Mouse (Mus musculus) liver, embryonic 12.5 days (tissue): ENCODE measurements at regions not wholly inside any gene's neighbourhood (a gene's known extent, or its start where the extent isn't known, plus 50 kb on each side); places are given as distances from the start of the nearest gene placed in this dataset.
"Not testable (repeated sequence)": the region's sequence is repeated elsewhere in the genome, so short reads cannot be mapped to it uniquely, and the experiment has no call there.

Experiments used
- ATAC-seq: fragments of 200-750 bp; cut with Nextera tagmentation; 2 replicates; pipeline ENCODE4 v1.8.0; 2017; ENCODE audit warnings: moderate number of reproducible peaks, mild to moderate bottlenecking, moderate library complexity
- H3K27ac ChIP-seq: fragments of 300-500 bp; sonication (generic); 2 replicates; pipeline ENCODE4 v1.5.1; 2016; ENCODE audit warnings: mild to moderate bottlenecking
- H3K27me3 ChIP-seq: fragments of 300-500 bp; sonication (generic); replicated peaks from 2 replicates; pipeline ENCODE4 v1.6.1; 2016; ENCODE audit warnings: mild to moderate bottlenecking, moderate library complexity
- H3K36me3 ChIP-seq: fragments of 300-500 bp; sonication (generic); 2 replicates; pipeline ENCODE4 v1.6.1; 2016; ENCODE audit warnings: mild to moderate bottlenecking, moderate library complexity
- H3K4me1 ChIP-seq: fragments of 300-500 bp; sonication (generic); 2 replicates; pipeline ENCODE4 v1.6.1; 2016
- H3K4me2 ChIP-seq: fragments of 300-500 bp; sonication (generic); 2 replicates; pipeline ENCODE4 v1.6.1; 2016; ENCODE audit warnings: mild to moderate bottlenecking, moderate library complexity
- H3K4me3 ChIP-seq: fragments of 300-500 bp; sonication (generic); 2 replicates; pipeline ENCODE4 v1.5.1; 2016; ENCODE audit warnings: mild to moderate bottlenecking, moderate library complexity
- H3K9ac ChIP-seq: fragments of 300-500 bp; sonication (generic); 2 replicates; pipeline ENCODE4 v1.6.1; 2016; ENCODE audit warnings: mild to moderate bottlenecking, moderate library complexity
- H3K9me3 ChIP-seq: fragments of 300-500 bp; sonication (generic); replicated peaks from 2 replicates; pipeline ENCODE4 v1.6.1; 2016; ENCODE audit warnings: mild to moderate bottlenecking, moderate library complexity
- WGBS: fragments of 180-500 bp; shearing (Covaris S2); methylation state at CpG from one replicate; pipeline ENCODE4 v1.1.7; 2016; ENCODE audit not compliant: insufficient replicate concordance; 5-methylcytosine and 5-hydroxymethylcytosine counted together

DNA sequence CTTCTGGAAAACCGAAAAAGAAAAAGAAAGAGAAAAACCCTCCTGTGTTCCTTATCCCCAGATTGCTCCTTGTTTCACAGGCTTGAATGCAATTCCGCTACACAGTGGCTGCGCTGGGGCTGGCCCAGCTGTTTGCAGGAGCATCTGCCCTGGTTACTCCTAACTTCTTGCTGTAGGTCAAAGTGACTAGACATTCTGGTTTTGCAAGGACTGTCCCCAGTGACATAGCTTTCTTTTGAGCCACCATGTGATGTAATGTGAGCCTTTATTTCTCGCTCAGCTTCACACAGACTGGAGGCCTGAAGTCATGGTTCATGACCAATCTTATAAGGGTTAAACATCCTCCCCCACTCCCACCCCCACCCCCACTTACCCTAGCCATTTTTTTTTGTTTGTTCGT, 222.8 kb downstream of the Pten start:
- 68% methylated on average over 5 of the region's 5 CpGs for WGBS
- Histone ChIP-seq H3K9me3 (no peaks in the 10 kb centered on the region), H3K9ac (no peak overlapping the region), H3K4me2 (no peak overlapping the region), H3K4me1 (no peaks in the 10 kb centered on the region), H3K36me3 (no peaks in the 10 kb centered on the region), H3K4me3 (no peak overlapping the region), H3K27ac (no peak overlapping the region), H3K27me3 (no peaks in the 10 kb centered on the region)
- ATAC-seq: no peak

DNA sequence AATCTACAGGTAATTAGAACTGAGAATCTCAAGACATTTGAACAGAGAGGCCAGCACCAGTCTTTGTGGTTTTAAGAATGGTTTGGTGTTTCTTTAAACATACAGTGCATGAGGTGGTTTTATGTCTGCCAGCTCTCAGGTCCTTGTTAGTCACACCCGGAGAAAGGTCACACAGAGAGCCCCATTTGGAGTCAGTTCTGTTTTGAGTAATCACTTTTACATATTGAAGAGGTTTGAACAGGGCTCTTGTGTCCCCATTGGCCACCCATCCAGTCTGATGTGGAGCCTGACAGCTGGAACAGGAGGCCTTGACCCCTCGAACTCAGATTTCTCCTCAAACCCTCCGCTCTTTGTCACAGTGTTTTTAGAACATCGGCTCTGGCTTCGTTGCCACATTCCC, 231.4 kb downstream of the Pten start:
- Histone ChIP-seq H3K9me3 (no peaks in the 10 kb centered on the region), H3K4me3 (no peak overlapping the region), H3K27ac (no peak overlapping the region), H3K27me3 (no peaks in the 10 kb centered on the region), H3K4me1 (no peaks in the 10 kb centered on the region), H3K4me2 (no peak overlapping the region), H3K9ac (no peak overlapping the region), H3K36me3 (no peaks in the 10 kb centered on the region)
- 80% methylated on average over 5 of the region's 5 CpGs for WGBS
- ATAC-seq: no peak

DNA sequence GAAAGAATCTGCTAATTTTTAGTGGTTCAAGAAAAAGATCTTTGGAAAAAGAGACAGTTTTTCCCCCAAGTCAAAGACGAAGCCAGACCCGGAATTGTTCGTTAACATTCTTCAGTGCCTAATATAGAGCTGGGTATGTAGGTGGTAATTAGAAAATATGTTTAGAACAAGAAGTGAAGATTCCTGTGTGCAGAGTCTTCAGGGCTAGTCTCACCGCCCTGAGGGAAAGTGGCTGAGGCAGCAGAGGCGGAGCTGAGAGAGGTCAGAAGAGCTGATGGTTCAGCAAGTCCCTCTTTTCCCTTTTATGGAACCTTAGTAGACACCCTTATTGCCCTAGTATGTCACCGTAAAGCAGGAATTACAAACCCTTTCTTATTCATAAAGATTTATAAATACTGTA, 232.0 kb downstream of the Pten start:
- ATAC-seq: no peak
- Histone ChIP-seq H3K36me3 (no peaks in the 10 kb centered on the region), H3K27me3 (no peaks in the 10 kb centered on the region), H3K4me3 (no peak overlapping the region), H3K27ac (no peak overlapping the region), H3K9me3 (no peaks in the 10 kb centered on the region), H3K4me1 (no peaks in the 10 kb centered on the region), H3K4me2 (no peak overlapping the region), H3K9ac (no peak overlapping the region)
- 73% methylated on average over 6 of the region's 6 CpGs for WGBS

DNA sequence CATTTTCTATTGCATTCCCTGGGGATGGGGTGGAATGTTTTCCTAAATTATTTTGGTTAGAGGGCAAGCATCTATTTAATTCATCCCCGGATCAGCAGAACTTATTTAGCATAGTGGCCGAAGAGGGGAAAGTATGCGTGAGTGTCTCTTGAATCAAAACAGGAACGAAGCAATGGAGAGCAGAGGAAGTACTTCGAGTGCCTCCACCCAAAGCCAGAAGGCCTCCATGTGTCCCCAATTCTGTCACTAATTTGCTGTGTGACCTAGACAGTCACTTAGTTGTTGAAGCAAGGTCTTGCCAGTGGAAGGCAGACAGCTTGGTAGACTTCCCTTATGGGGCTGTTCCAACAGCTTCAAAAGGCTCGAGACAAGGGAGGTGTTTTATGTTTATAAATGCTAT, 233.3 kb downstream of the Pten start:
- Histone ChIP-seq H3K9ac (no peak overlapping the region), H3K9me3 (no peaks in the 10 kb centered on the region)
- WGBS: 51% methylated on average over 6 of the region's 6 CpGs

DNA sequence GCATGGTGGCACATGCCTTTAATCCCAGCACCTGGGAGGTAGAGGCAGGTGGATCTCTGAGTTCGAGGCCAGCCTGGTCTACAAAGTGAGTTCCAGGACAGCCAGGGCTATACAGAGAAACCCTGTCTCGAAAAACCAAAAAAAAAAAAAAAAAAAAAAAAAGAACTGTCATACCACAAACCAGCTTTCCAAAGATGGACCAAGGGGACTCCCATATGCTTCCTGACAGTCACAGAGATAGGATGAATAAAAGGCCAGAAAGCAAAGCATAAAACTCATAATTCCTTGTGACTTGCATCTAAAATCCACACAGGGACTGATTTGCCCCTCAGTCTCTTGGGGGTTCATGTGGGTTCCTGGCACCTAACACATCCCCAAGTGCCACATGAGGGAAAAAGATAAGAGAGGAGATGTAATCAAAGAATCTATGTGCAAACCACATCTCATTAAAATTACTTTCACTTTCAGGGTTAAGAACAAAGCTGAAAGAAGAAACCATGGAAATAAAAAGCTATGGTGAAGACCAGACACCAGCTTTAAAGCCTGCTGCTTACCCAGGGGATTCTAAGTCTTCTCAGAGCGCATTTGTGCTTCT, 241.4 kb downstream of the Pten start:
- Histone ChIP-seq H3K27me3 (no peaks in the 10 kb centered on the region), H3K4me1 (no peaks in the 10 kb centered on the region), H3K4me2 (no peak overlapping the region), H3K4me3 (no peak overlapping the region), H3K9ac (no peak overlapping the region), H3K36me3 (no peaks in the 10 kb centered on the region), H3K9me3 (no peaks in the 10 kb centered on the region), H3K27ac (no peak overlapping the region)
- ATAC-seq: no peak
- 71% methylated on average over 2 of the region's 3 CpGs for WGBS

More for the DNA sequence above, 233.3 kb downstream of the Pten start:
- Histone ChIP-seq H3K4me2 (no peak overlapping the region), H3K4me1 (no peaks in the 10 kb centered on the region), H3K27me3 (no peaks in the 10 kb centered on the region), H3K36me3 (no peaks in the 10 kb centered on the region), H3K4me3 (no peak overlapping the region), H3K27ac (no peak overlapping the region)
- ATAC-seq: no peak

DNA sequence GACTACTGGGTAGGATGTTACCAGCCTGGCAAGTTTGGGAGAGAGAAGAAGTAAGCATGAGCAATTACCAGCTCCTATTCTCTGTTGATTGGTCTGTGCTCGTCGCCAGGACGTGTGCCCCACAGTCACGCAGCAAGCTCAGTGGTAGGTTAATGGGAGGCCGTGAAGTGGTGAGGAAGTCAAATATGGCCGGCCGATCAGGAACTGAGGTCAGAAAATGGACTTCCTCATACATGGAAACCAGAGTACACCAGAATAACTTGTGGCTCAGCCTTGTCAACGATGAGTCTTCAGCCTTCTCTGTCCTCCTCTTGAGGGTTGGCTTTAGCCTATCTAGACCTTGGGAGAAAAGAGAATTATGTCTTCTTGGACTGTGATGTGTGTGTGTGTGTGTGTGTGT, 250.3 kb downstream of the Pten start:
- no peak overlapping the region for H3K9ac ChIP-seq
- no peak overlapping the region for H3K4me2 ChIP-seq
- H3K4me1 ChIP-seq: no peaks in the 10 kb centered on the region
- H3K36me3 ChIP-seq: no peaks in the 10 kb centered on the region
- no peaks in the 10 kb centered on the region for H3K9me3 ChIP-seq
- 65% methylated on average over 8 of the region's 8 CpGs for WGBS
- no peaks in the 10 kb centered on the region for H3K27me3 ChIP-seq
- no peak overlapping the region for H3K4me3 ChIP-seq
- no peak for ATAC-seq
- H3K27ac ChIP-seq: no peak overlapping the region

DNA sequence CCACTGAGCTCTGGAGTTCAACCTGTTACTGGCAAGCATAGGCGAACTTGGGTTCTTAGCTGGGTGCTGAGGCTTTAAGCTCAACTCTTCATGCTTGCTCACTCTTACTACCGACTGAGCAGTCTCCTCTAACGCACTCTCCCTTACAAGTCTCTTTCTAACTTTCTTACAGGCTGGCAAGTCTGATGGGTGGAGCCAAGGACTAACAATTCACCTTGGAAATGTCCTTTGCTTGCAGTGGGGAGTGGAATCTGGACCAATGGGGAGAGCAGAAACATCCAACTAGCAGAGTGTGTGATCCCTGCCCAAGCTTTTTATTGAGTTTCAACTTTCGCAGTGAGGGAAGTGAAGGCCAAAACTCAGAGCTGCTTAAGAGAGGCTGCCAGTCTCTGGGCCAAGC, 250.8 kb downstream of the Pten start:
- Histone ChIP-seq H3K36me3 (no peaks in the 10 kb centered on the region), H3K4me1 (no peaks in the 10 kb centered on the region), H3K4me2 (no peak overlapping the region), H3K27ac (no peak overlapping the region), H3K9me3 (no peaks in the 10 kb centered on the region), H3K4me3 (no peak overlapping the region), H3K9ac (no peak overlapping the region), H3K27me3 (no peaks in the 10 kb centered on the region)
- ATAC-seq: no peak
- 65% methylated on average over 4 of the region's 4 CpGs for WGBS

DNA sequence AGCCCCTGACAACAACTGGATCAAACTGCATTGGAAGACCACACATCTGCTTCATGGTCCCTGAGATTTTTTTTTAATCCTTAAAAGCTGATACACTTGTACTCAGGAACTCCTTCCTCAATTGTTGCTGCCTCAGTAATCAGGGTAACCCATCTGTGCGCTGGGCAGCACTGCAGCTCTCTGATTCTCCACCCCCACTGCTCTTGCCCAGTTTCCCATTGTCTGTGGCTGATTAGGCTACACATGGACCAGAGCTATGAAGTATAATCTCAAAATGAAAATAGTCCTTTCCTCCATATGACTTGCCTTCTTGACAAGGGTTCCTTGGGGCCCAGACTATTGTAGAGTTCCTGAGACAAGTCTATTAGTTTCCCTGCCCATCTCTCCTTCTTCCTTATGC, 251.5 kb downstream of the Pten start:
- WGBS: 31% methylated on average over 1 of the region's 1 CpGs

DNA sequence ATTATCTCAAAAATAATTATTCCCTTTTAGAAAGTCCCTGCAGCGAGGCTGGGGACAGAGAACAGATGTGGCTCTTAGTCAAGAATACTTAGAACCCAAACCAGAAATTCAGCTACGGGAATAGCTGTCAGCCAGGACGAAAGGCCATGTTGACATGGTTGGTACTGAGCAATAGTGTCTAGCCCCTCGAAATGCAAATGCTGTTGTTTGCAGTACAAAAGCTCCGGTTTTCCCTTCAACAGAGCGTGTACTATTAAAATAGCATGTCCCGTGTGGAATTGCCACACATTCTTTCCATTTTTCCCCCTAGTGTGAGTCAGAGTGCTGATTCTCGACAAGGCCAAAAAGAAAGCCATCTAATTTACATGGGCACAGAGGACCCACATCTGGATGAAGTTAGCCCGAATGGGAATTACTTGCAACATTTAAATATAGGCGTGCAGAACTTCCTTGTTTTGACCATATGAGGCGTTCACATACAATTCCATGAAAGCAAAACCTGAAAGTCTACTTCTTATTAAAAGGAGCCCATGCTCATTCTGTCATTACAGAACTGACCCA, 253.7 kb downstream of the Pten start:
- no peak for ATAC-seq
- peaks cover 4% of the 10 kb centered on the region; the same call in 1 of the 2 replicates for H3K9me3 ChIP-seq
- H3K4me1 ChIP-seq: no peaks in the 10 kb centered on the region
- no peak overlapping the region for H3K27ac ChIP-seq
- WGBS: 73% methylated on average over 11 of the region's 11 CpGs
- H3K9ac ChIP-seq: no peak overlapping the region
- H3K36me3 ChIP-seq: no peaks in the 10 kb centered on the region
- H3K27me3 ChIP-seq: no peaks in the 10 kb centered on the region
- no peak overlapping the region for H3K4me3 ChIP-seq
- H3K4me2 ChIP-seq: no peak overlapping the region

More for the DNA sequence above, 251.5 kb downstream of the Pten start:
- no peaks in the 10 kb centered on the region for H3K36me3 ChIP-seq
- H3K4me1 ChIP-seq: no peaks in the 10 kb centered on the region
- H3K4me3 ChIP-seq: no peak overlapping the region
- peaks cover 2% of the 10 kb centered on the region; the same call in 1 of the 2 replicates for H3K9me3 ChIP-seq
- H3K4me2 ChIP-seq: no peak overlapping the region
- no peak for ATAC-seq
- no peak overlapping the region for H3K9ac ChIP-seq
- H3K27me3 ChIP-seq: no peaks in the 10 kb centered on the region
- H3K27ac ChIP-seq: no peak overlapping the region

DNA sequence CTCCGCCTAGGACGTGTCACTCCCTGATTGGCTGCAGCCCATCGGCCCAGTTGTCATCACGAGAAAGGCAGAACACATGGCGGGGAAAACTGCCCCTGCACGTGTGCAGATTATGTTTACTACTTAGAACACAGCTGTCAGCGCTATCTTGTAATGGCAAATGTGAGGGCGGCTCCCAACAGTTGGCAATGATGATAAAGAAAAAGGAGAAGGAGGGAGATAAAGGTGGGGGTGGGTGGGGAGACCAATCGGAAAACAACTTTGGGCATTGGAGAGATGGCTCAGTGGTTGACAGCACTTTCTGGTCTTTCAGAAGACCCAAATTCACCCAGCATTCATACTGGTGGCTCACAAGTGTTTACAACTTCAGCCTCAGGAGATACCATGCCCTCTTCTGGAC, 257.6 kb downstream of the Pten start:
- 62% methylated on average over 9 of the region's 9 CpGs for WGBS
- H3K36me3 ChIP-seq, ATAC-seq, H3K9me3 ChIP-seq, H3K27ac ChIP-seq, H3K27me3 ChIP-seq, H3K4me1 ChIP-seq, H3K4me3 ChIP-seq, H3K9ac ChIP-seq, H3K4me2 ChIP-seq: not testable (repeated sequence)

DNA sequence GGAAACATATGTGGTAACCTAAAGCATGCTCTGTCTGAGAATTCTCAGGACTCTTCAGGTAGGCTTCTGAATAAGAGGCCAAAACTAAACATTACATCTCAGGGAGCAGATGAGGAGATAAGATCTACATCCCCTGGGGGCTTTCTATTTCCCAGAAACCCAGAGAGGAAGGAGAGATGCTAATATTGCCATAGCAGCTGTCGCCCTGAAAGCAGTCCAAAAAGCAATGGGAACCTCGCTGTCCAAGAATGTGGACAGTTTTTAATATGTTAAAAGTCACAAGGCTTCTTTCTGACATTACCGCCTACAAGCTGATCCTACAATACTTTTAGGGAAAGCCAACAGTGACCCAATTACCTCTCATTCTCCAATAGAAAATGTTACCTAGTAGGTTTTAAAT, 263.9 kb downstream of the Pten start:
- Histone ChIP-seq H3K4me3 (no peak overlapping the region), H3K9me3 (no peaks in the 10 kb centered on the region), H3K4me1 (no peaks in the 10 kb centered on the region), H3K4me2 (no peak overlapping the region), H3K36me3 (no peaks in the 10 kb centered on the region), H3K27me3 (no peaks in the 10 kb centered on the region), H3K9ac (no peak overlapping the region), H3K27ac (no peak overlapping the region)
- no peak for ATAC-seq
- 69% methylated on average over 3 of the region's 3 CpGs for WGBS

DNA sequence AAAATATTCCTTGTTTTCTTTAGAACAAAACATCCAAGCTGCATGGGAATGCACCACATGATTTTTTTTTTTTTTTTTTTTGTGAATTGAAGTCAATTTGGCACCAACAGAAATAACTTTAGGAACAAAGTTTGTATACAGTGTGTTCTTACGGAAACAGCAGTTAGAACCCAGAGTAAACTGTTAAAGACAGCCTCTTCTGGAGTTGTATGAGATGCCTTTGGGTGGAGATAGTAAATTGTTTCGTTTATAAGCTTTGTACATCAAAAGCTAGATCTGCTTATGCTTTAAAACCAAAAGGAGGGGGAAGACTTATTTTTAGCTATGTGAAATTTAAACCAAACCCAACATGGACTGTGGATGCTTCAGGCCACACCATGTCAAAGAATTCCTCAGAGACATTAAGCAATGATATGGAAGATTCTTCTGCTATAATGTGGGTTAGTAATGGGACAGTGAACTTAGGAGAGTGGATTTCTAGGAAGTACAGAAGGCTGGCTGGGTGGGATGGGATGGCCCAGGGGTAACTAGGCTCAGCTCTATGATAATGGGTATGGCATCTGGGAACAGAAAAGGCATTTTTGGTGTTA, 265.6 kb downstream of the Pten start:
- no peaks in the 10 kb centered on the region for H3K27me3 ChIP-seq
- H3K4me2 ChIP-seq: no peak overlapping the region
- H3K4me1 ChIP-seq: no peaks in the 10 kb centered on the region
- H3K9ac ChIP-seq: no peak overlapping the region
- no peak for ATAC-seq
- no peaks in the 10 kb centered on the region for H3K9me3 ChIP-seq
- H3K27ac ChIP-seq: no peak overlapping the region
- 64% methylated on average over 2 of the region's 2 CpGs for WGBS
- H3K36me3 ChIP-seq: no peaks in the 10 kb centered on the region
- H3K4me3 ChIP-seq: no peak overlapping the region
